Mouse (Mus musculus) brown adipose tissue, adult 24 weeks (tissue): ENCODE measurements around the gene Myo5a. TPM values are rescaled to one million over a fixed set of nuclear protein-coding genes. Genes with fewer than 3 reads are reported as not detected.

Experiments
- H3K27ac ChIP-seq: fragments of 200-500 bp; replicated peaks from 2 replicates; pipeline ENCODE4 v1.5.1; 2012; ENCODE audit warnings: low read depth, mild to moderate bottlenecking, low read length
- H3K4me1 ChIP-seq: fragments of 200-500 bp; 2 replicates; pipeline ENCODE4 v1.6.1; 2012; ENCODE audit warnings: low read length, mixed read lengths; ENCODE audit not compliant: control insufficient read depth, insufficient read depth, insufficient read length
- H3K4me3 ChIP-seq: fragments of 200-500 bp; 2 replicates; pipeline ENCODE4 v1.5.1; 2012; ENCODE audit warnings: low read depth, mild to moderate bottlenecking, low read length, moderate library complexity; ENCODE audit not compliant: insufficient read depth
- polyA plus RNA-seq: library from polyadenylated mRNA; stranded (reverse); fragments of >200 nt; gene quantifications from 2 replicates; pipeline ENCODE4 v1.2.4, GENCODE M21; 2012; ENCODE audit not compliant: missing spikeins, insufficient read depth, insufficient read length

Myo5a gene
- polyA plus RNA-seq, 1 experiment: 66.6 TPM

GRCm38 (mm10) chr9:75262235-75262826, 191.5 kb downstream of the Myo5a start:
- no peaks in the 10 kb centered on the region for H3K4me1 ChIP-seq
- no peak overlapping the region for H3K4me3 ChIP-seq
- no peak overlapping the region for H3K27ac ChIP-seq

- H3K27ac ChIP-seq: no peak overlapping the region
- H3K4me3 ChIP-seq: no peak overlapping the region
These were observed 193.3 kb downstream of the Myo5a start for GRCm38 (mm10) chr9:75264008-75264718.

GRCm38 (mm10) chr9:75267147-75267546, 196.3 kb downstream of the Myo5a start:
- Histone ChIP-seq H3K27ac (no peak overlapping the region), H3K4me3 (no peak overlapping the region)

More at GRCm38 (mm10) chr9:75264008-75264718, 193.3 kb downstream of the Myo5a start:
- H3K4me1 ChIP-seq: no peaks in the 10 kb centered on the region

GRCm38 (mm10) chr9:75270382-75270781, 199.6 kb downstream of the Myo5a start:
- Histone ChIP-seq H3K27ac (no peak overlapping the region), H3K4me1 (no peaks in the 10 kb centered on the region), H3K4me3 (no peak overlapping the region)

More at GRCm38 (mm10) chr9:75267147-75267546, 196.3 kb downstream of the Myo5a start:
- no peaks in the 10 kb centered on the region for H3K4me1 ChIP-seq

- Histone ChIP-seq H3K27ac (no peak overlapping the region), H3K4me1 (no peaks in the 10 kb centered on the region), H3K4me3 (no peak overlapping the region)
These were observed 200.7 kb downstream of the Myo5a start for GRCm38 (mm10) chr9:75271539-75271938.

Other genes starting within 250 kb of the Myo5a start
- not detected in 2 replicates for gene Onecut1, start 209.1 kb upstream of the Myo5a start, polyA plus RNA-seq
- gene Fam214a, start 118.1 kb upstream of the Myo5a start, polyA plus RNA-seq: 29.9 and 41.0 TPM in 2 replicates
- gene Arpp19, start 33.4 kb upstream of the Myo5a start, polyA plus RNA-seq: 221 and 237 TPM in 2 replicates
- 16.9 and 18.4 TPM in 2 replicates for gene Myo5c, start 161.0 kb downstream of the Myo5a start, polyA plus RNA-seq
- 21.2 and 27.0 TPM in 2 replicates for gene Gnb5, start 235.3 kb downstream of the Myo5a start, polyA plus RNA-seq